Mouse (Mus musculus) leukemia stem cell, adult 10-12 weeks (primary cell): ENCODE measurements around the gene Olfr742. TPM values are rescaled to one million over a fixed set of nuclear protein-coding genes. Genes with fewer than 3 reads are reported as not detected.

Experiments
- polyA plus RNA-seq: library from polyadenylated mRNA; stranded (reverse); fragments of >175 nt; gene quantifications from 2 replicates; pipeline ENCODE4 v1.2.3, GENCODE M21; 2012; ENCODE audit warnings: low replicate concordance

Gene Olfr742
- not detected in 2 replicates for polyA plus RNA-seq

DNA sequence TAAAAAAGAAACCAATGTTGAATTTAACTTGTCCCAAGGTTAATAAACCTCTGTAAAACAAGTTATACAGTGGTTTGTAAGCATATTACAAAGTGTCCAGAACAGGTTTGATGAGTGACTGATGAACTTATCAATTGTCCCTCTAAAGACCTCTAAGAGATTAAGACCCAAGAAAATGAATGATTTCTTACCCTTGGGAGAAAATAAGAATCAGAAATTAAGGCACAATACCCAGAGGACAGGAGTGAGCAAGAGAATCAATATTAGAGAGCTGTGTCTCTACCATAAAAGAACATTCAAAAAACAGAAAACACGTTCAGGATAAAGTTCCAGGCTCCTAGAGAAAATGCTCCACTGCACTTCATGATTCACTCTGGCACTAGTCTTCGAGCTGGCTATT is at the start of gene Olfr742:
Gene Olfr742 (plus strand): TSS at position 301 of the 400 bp plus-strand sequence.

DNA sequence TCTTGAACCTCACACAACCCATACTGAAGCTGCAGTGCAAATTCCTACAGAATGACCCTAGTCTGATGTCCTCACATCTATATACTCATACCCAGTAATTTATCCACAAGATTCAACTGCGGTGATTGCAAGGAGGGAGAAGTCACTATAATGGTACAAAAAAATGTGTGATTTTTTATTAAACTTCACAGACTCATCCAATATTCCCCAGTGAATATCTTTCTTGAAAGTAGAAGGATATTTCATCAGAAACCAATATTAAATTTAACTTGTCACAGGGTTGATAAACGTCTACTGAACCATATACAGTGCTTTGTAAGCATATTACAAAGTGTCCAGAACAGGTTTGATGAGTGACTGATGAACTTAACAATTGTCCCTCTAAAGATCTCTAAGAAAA is 31.0 kb upstream of the Olfr742 start, which contains the start of gene Olfr741:
Gene Olfr741 (plus strand): TSS at position 301 of the 400 bp plus-strand sequence.

DNA sequence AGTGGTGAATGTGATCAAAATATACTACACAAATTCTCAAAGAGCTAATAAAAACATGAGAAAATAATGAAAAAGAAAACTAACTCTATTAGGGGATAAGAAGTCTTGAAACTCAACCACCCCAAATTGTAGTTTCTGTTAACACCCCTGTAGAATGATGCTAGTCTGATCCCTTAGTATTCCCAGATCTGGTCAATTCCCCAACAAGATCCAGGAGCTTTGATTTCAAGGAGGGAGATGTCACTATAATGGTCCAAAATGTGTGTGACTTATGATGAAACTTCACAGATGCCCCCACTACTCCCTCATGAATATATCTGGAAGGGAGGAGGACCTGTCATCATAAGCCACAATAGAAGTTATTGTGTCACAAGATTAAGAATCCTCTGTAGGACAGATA is 18.1 kb downstream of the Olfr742 start, which contains the start of gene Olfr743:
Gene Olfr743 (plus strand): TSS at position 301 of the 400 bp plus-strand sequence.

Other genes with a start within 250 kb of the Olfr742 start
- not detected in 2 replicates for gene Olfr732, start 219.4 kb upstream of the Olfr742 start, polyA plus RNA-seq
- not detected in 2 replicates for gene Olfr733, start 202.1 kb upstream of the Olfr742 start, polyA plus RNA-seq
- gene Olfr734, start 176.8 kb upstream of the Olfr742 start, polyA plus RNA-seq, result not detected in 2 replicates
- gene Olfr735, start 154.7 kb upstream of the Olfr742 start, polyA plus RNA-seq, result not detected in 2 replicates
- gene Tlr11, start 145.7 kb upstream of the Olfr742 start, polyA plus RNA-seq, result 0.12 and 0.17 TPM in 2 replicates
- gene Olfr736, start 122.4 kb upstream of the Olfr742 start, polyA plus RNA-seq, result not detected in 2 replicates
- gene Olfr738, start 96.0 kb upstream of the Olfr742 start, polyA plus RNA-seq, result not detected in 2 replicates
- not detected in 2 replicates for gene Olfr739, start 85.0 kb upstream of the Olfr742 start, polyA plus RNA-seq
- gene Olfr740, start 58.1 kb upstream of the Olfr742 start, polyA plus RNA-seq, result not detected in 2 replicates
- gene Olfr741, start 30.9 kb upstream of the Olfr742 start, polyA plus RNA-seq, result not detected in 2 replicates
- gene Olfr743, start 18.2 kb downstream of the Olfr742 start, polyA plus RNA-seq, result not detected in 2 replicates
- gene Olfr744, start 111.3 kb downstream of the Olfr742 start, polyA plus RNA-seq, result not detected in 2 replicates
- gene Olfr745, start 135.8 kb downstream of the Olfr742 start, polyA plus RNA-seq, result not detected in 2 replicates
- not detected in 2 replicates for gene Olfr746, start 143.5 kb downstream of the Olfr742 start, polyA plus RNA-seq
- gene Olfr747, start 189.6 kb downstream of the Olfr742 start, polyA plus RNA-seq, result not detected in 2 replicates
- gene Olfr748, start 203.8 kb downstream of the Olfr742 start, polyA plus RNA-seq, result not detected in 2 replicates
- gene Olfr749, start 241.5 kb downstream of the Olfr742 start, polyA plus RNA-seq, result not detected in 2 replicates